Mouse (Mus musculus) cerebellum, adult 2 months (tissue): ENCODE results near the gene Sidt2.

ENCODE experiments used
- CTCF ChIP-seq: fragments of 200-500 bp; IDR thresholded peaks from 2 replicates; pipeline ENCODE4 v1.5.1; 2011; ENCODE audit warnings: low read depth, mild to moderate bottlenecking, control low read depth, low read length, moderate library complexity, borderline replicate concordance; ENCODE audit not compliant: insufficient read depth
- POLR2A ChIP-seq: fragments of 200-500 bp; IDR thresholded peaks from 2 replicates; pipeline ENCODE4 v1.6.1; 2011; ENCODE audit warnings: low read length, control low read depth, borderline replicate concordance; ENCODE audit not compliant: insufficient read depth

GRCm38 (mm10) chr9:45985229-45985567 lies 30.1 kb upstream of the Sidt2 start:
- TF ChIP-seq CTCF = no peak
- no peak for TF ChIP-seq POLR2A
